Mouse (Mus musculus): Measurements from ENCODE around the gene Camta2.

- TF ChIP-seq POLR2A (IDR thresholded peaks at IDR 0.05; ENCODE audit: insufficient read length, low read depth) (peak; percentile 86), TCF12 (IDR thresholded peaks at IDR 0.05; ENCODE audit: insufficient read depth, poor library complexity, severe bottlenecking) (no peak), POLR2AphosphoS2 (IDR thresholded peaks at IDR 0.05; ENCODE audit: insufficient read length, low read depth) (peak; percentile 98), E2F4 (IDR thresholded peaks at IDR 0.05; ENCODE audit: insufficient read depth) (no peak), MAX (IDR thresholded peaks at IDR 0.05; ENCODE audit: low read depth) (no peak), USF1 (IDR thresholded peaks at IDR 0.05; ENCODE audit: low read depth) (no peak), MYOD1 (IDR thresholded peaks at IDR 0.05; ENCODE audit: control insufficient read depth in 1 of 3, insufficient read length in 2 of 3, low read depth in 2 of 3) (no peak), REST (IDR thresholded peaks at IDR 0.05; ENCODE audit: insufficient read depth, insufficient read length) (no peak), CEBPB (IDR thresholded peaks at IDR 0.05; ENCODE audit: insufficient read depth, poor library complexity, severe bottlenecking) (no peak)
These were observed 12.0 kb upstream of the Camta2 start, which contains the start of the genes Inca1 and Kif1c for GRCm38 (mm10) chr11:70699722-70700556.

Data from myocyte (in vitro differentiated cells).